Mouse (Mus musculus) embryo, embryonic 10 days (tissue): ENCODE data around the gene Slc25a33.
"Not testable (repeated sequence)": the region's sequence is repeated elsewhere in the genome, so short reads cannot be mapped to it uniquely, and the experiment has no call there.

ENCODE experiments used
- DNase-seq: peaks from one replicate; pipeline ENCODE4 v3.0.0-alpha.2; 2015; ENCODE audit warnings: low spot score

The Slc25a33 gene

DNA sequence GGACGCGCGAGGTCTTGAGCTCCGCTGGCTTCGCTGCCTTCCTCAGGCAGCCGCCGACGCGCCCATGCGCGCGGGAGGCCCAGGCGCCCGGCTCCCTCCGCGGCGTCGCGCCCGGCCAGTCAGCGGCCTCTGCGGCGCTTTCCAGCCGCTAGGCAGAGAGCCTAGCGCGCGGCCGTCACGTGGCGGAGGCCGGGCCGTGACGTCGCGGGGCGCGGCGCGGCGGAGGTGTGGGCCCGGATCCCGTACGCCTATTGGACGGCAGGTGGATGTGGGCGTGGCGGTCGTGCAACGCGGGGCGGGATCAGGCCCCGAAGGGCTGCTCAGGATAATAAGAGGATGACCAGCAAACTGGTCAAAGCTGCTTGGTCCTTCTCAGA lies at the start of gene Slc25a33:
Gene Slc25a33 (minus strand): TSS at position 184 of the 377 bp plus-strand sequence.
- DNase-seq = peak; percentile 98

- no peak for DNase-seq
These were observed 48.6 kb upstream of the Slc25a33 start for GRCm38 (mm10) chr4:149822586-149823196.

- DNase-seq = no peak
These were observed 48.0 kb upstream of the Slc25a33 start for GRCm38 (mm10) chr4:149822126-149822525.

DNA sequence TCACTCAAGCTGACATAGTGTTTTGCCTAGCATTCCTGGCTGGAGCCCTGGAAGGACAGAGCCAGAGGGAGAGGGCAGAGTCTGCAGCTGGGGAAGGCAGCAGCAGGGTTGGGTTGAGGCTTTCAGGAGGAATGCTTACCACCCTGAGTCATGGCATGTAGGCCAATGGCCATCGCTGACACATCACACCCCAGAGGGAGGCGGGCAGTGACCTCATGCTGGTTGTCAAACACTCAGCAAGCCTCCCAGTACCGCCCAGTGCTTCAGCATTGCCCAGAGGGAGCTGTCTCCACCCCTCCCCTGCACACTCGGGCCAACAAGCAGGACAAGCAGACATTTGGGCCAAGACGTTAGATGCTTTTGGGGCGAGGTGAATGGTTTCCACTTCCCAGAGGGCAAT lies 46.5 kb upstream of the Slc25a33 start:
- DNase-seq = no peak

- no peak for DNase-seq
These were observed 45.1 kb upstream of the Slc25a33 start for GRCm38 (mm10) chr4:149819195-149819594.

DNA sequence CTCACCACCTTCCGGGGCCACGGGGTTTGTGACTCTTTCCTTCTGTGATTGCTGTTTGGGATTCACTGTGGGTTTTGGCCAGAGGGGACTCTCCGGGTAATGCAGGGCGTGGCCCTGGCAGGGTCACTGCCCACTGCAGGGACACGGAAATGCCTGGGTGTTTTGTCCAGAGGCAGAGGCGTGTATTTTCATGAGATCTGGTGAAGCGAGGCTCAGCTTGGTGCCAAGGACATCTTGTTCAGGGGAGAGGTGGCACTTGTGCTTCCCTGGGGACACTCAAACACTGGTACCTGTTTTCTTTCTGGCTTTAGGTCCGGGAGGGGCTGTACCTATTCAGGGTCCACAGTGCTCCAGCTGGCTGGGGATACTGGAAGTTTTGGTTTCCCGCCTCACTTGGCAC lies 42.5 kb upstream of the Slc25a33 start:
- no peak for DNase-seq

DNA sequence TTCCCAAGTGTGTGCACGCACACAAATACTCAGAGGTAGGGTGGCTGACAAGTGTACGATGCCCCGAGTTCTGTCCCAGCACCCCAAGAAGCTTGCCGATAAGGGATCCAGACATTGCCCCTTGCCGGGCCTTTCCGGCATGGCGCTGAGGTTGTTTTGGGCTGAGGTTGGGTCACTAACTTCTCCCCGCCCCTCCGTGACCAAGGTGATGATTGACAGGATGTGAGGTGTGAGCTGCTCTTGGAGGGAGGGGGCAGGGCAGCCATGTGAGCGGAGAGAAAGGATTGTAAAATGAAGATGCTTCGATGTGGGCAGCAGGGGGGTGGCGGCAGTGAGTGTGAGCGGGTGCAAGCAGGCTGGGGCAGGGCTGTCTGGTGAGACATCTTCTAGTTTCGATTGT lies 41.5 kb upstream of the Slc25a33 start:
- DNase-seq = no peak

DNA sequence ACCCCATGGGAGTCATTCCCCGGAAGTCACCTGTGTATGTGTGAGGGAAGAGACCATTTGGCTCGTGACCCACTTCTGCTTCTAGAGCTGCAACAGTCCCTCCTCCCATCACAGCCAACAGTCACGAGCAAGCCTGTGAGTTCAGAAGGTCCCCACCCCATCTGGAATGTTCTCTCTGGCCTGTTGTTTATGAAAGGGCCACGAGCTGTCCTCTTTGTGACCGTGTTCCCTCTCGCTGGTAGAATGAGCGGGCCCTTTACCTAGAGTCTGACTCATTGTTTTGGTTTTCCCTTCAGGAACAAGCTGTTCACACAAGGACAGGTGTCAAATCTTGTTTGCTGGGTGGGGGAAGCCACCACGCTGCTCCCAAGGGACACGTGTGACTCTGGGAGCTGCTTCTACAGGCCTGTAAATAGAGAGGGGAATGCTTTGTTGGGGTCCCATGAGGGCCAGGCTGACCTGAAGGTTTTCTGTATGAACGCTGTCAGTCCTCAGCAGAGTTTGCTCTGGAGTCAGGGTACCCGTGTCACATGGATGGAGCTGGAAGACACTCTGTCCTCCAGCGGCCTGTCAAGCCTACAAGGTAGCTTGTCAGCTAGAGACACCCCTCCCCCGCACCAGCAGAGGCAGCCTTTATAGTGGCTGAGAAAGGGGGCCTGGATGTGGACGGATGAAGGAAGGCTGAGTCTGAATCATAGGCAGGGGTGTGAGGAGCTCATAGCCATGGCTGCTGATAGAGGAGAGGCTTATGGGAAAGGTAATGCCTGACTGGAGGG lies 39.5 kb upstream of the Slc25a33 start:
- DNase-seq = no peak

- not testable (repeated sequence) for DNase-seq
These were observed 36.3 kb upstream of the Slc25a33 start for GRCm38 (mm10) chr4:149810372-149810771.

DNA sequence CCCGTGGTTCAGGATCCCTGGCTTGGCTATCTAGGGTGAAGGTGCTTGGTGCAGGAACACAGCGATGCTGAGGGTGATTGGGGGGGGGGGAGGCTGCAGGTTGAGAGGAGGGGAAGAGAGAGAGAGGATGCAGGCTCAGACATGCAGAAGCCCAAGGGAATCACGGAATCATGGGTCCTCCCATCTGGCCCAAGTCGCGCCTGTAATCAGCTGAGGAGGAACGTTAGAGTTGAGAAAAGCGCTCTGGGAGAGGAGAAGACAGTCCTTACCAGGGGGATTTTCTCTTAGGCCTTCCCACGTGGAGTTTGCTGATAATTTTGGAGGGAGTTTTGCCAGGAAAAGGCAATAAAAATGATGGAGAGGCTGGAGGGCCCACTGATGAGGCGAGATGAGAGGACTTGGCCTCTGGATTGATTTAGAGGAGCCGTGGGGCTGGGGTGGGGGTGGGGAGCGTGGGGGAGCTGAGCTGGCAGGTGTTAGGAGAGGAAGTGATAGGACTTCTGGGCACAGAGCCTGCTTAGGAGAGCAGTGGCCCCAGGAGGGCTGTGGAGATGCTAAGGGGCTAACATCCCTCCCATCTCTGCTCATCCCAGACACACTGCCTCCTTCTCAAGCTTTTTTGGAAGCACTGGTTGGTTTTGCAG lies 34.6 kb upstream of the Slc25a33 start:
- no peak for DNase-seq

- no peak for DNase-seq
These were observed 34.0 kb upstream of the Slc25a33 start for GRCm38 (mm10) chr4:149808060-149808567.

DNA sequence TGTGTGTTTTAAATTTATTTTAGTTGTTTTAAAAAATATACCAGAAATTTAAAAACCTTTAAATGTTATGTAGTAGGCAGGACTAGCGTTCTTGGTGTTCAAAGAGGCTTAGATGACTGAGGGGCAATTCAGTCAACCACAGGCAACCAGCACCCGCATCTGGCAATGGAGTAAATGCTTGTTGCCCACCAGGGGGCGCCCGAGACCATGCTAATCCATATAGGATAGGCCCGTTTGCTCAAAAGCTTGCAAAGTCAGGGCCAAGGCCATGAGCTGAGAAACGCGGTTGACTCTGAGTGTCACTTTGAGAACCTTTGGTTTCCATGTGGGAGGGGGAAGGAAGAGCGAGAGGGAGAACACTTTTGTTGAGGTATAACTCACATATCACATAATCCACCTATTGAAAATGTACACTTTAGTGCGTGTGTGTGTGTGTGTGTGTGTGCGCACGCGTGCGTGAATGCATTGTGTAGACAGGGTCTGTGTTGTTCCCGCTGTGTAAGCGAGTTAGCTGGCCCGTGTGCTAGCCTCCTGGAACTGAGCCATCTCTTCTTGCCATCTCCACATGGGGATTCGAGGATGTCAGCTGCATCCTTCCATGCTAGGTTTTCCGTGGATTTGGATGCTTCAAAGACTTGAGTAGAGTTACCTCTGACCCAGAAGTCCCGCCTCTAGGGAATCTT lies 32.8 kb upstream of the Slc25a33 start:
- peak; percentile 95 for DNase-seq

DNA sequence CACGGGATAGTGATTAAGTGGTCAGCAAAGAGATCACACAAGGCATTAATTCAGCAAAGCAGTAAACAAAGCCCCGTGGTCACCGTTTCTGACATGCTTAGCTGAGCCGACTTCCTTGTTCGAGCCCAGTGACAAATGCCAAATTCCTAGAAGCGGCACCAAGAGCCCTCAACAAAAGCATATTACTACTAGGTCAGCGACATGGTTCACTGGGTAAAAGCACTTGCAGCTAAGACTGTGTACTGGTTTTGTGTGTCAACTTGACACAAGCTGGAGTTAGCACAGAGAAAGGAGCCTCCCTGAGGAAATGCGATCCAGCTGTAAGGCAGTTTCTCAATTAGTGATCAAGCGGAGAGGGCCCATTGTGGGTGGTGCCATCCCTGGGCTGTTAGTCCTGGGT lies 28.2 kb upstream of the Slc25a33 start:
- peak; percentile 65 for DNase-seq

DNA sequence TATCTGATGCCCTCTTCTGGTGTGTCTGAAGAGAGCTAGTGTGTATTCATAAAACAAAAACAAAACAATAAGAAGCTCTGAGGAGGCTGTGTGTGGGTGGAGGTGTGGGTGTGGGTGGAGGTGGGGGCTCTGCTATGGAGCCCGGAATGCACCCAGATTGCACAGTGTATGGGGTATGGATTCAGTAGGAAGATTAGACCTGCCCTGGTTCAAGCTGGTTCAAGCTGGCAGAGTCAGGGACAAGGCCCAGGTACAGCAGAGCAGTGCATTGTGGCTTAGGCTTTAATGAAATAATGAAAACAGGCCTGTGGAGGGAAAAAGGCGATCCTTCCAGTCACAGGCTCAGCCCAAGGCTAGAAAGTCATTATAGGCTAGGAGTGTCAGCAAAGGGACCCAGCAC lies 26.5 kb upstream of the Slc25a33 start:
- DNase-seq = no peak

DNA sequence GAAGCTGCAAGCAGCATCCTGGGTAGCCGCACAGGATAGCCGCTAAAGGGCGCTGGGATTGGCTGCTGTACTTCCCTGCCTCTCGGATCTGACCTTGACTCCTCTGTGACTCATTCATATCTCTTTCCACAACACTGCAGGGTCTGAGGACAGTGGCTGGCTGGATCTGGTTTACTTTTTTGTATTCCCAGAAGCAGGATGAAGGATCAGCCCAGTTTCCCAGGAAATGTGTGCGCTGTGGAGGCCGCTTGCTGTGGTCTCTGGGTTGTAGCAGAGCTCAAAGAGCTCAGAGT lies 26.0 kb upstream of the Slc25a33 start:
- DNase-seq = no peak

DNA sequence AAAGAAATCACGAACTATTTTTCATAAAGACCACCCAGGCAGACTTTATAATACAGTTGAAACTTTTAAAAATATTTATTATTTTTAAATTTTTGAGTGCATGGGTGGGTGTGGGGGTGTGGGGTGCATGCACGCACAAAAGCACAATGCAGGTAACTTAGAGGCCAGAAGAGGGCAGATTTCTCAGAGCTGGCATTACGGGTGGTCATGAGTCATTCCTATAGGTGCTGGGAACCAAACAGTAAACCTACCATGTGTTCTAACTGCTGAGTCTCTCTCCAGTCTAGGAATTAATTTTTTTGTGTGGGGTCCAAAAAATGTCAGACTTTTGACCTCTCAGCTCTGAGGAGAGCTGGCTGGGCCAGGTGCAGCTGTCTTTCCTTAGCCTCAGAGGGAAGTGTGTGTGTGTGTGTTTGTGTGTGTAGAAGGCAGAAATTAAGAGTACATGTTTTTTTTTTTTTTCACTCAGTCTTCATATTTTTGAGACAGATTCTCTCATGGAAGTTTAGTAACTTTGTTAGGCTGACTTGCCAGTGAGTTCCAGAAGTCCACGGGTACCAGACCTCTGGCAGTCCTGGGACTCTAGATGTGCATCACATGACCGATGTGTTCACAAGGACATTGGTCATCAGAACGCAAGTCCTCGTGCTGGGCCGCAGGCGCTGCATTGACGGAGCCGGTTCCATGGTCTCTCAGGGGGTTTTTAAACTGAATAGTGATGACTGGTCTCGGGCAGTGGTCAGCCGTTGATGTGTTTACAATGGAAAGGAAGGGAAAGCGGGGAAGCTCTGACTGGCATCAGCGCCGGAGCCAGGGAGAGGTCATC lies 25.5 kb upstream of the Slc25a33 start:
- no peak for DNase-seq

GRCm38 (mm10) chr4:149798684-149799309 lies 24.7 kb upstream of the Slc25a33 start:
- peak; percentile 51 for DNase-seq

- DNase-seq = no peak
These were observed 24.0 kb upstream of the Slc25a33 start for GRCm38 (mm10) chr4:149798116-149798515.

- DNase-seq = no peak
These were observed 23.1 kb upstream of the Slc25a33 start for GRCm38 (mm10) chr4:149797220-149797610.

DNA sequence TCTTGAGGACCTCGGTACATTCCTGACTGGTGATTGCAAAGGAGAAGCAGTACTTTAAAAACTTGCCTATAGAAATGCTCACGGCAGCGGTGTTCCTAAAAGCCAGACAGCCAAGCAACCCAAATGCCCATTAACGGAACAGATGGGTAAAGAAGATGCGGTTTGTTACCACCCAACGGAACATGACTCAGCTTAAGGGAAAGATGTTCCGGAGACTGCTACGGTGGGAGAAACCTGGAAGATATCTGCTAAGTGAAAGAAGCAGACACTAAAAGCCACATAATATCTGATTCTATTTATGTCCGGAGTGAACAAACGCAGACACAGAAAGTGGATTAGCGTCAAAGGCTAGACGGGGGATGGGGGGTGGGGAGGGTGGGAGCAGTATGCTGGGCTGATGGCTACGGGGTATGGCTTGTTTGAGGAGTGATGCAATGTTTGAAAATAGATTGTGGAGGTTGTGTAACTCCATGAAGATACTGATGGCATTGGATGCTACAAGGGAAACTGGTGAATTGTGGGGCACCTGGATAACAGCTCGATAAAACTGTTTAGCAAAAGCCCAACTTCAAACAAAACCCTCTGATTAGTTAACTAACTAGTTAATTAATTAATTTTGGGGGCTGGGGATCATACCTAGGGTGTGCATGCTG lies 22.6 kb upstream of the Slc25a33 start:
- no peak for DNase-seq

DNA sequence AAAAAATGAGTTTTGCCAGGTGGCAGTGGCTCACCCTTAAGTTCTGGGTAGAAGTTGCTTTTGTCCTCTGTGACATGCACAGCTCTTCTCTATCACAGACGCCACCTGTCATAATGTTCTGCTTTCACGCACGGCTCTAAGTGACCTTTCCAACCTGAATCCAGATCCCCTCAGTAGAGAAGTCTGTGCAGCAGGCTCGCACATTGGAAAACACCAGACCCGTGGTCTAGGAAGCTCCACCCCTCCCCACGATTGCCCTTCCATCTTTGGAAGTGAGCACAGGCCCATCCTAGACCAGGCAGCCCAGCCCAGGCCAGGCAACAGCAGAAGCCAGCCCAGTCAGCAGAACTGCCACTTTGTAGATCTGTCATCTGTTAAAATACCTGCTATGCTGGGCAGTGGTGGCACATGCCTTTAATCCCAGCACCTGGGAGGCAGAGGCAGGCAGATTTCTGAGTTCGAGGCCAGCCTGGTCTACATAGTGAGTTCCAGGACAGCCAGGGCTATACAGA lies 20.9 kb upstream of the Slc25a33 start:
- no peak for DNase-seq
